Mouse (Mus musculus) bone marrow, adult 2 months (tissue): Measurements from ENCODE around the gene Gpld1.

ENCODE experiments used
- CTCF ChIP-seq: fragments of 200-500 bp; IDR thresholded peaks from 2 replicates; pipeline ENCODE4 v1.5.1; 2011; ENCODE audit warnings: low read length, control low read depth; ENCODE audit not compliant: control insufficient read depth, insufficient read depth
- POLR2A ChIP-seq: fragments of 200-500 bp; IDR thresholded peaks from 2 replicates; pipeline ENCODE4 v1.6.1; 2011; ENCODE audit warnings: low read depth, mild to moderate bottlenecking, control low read depth, low read length, borderline replicate concordance; ENCODE audit not compliant: control insufficient read depth

GRCm38 (mm10) chr13:24988391-24988790 is 45.4 kb downstream of the Gpld1 start:
- peak; percentile 76 for TF ChIP-seq CTCF
- no peak for TF ChIP-seq POLR2A
